Mouse (Mus musculus): Measurements from ENCODE around the gene Lmtk2. TPM values are rescaled to one million over a fixed set of nuclear protein-coding genes. Genes with fewer than 3 reads are reported as not detected.

Gene Lmtk2
- polyA plus RNA-seq, 1 experiment from 2014 or later = 5.3 TPM

DNA sequence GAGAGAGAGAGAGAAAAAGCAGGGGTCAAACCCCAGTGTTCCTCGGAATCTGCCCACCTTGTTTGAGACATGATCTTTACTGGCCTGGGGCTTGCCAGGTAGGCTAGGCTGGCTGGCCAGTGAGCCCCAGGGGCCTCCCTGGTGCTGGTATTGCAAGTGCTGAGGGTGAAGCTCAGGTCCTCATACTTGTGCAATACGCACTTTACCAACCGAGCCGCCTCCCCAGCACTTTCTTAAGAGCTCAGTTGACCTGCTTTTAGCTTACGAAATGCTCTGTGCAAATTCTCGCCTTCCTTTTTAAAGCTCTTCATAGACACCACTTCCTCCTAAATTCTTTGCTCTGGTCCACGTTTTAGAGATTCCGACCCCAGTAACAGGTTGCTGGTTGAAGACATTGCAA, 9.0 kb downstream of the Lmtk2 start:
- Histone ChIP-seq H3K9me3 (no peaks in the 10 kb centered on the region), H3K27me3 (no peaks in the 10 kb centered on the region), H3K36me3 (no peaks in the 10 kb centered on the region), H3K27ac (no peak overlapping the region), H3K4me1 (replicated peaks) (no peaks in the 10 kb centered on the region), H3K4me3 (replicated peaks) (no peak overlapping the region), H3K9ac (replicated peaks) (no peak overlapping the region), H3K4me2 (no peak overlapping the region)
- no peak for ATAC-seq (ENCODE audit: insufficient number of reproducible peaks, insufficient read depth, low FRiP score, low TSS enrichment, low read depth)
- WGBS = 92% methylated on average over 8 of the region's 8 CpGs

DNA sequence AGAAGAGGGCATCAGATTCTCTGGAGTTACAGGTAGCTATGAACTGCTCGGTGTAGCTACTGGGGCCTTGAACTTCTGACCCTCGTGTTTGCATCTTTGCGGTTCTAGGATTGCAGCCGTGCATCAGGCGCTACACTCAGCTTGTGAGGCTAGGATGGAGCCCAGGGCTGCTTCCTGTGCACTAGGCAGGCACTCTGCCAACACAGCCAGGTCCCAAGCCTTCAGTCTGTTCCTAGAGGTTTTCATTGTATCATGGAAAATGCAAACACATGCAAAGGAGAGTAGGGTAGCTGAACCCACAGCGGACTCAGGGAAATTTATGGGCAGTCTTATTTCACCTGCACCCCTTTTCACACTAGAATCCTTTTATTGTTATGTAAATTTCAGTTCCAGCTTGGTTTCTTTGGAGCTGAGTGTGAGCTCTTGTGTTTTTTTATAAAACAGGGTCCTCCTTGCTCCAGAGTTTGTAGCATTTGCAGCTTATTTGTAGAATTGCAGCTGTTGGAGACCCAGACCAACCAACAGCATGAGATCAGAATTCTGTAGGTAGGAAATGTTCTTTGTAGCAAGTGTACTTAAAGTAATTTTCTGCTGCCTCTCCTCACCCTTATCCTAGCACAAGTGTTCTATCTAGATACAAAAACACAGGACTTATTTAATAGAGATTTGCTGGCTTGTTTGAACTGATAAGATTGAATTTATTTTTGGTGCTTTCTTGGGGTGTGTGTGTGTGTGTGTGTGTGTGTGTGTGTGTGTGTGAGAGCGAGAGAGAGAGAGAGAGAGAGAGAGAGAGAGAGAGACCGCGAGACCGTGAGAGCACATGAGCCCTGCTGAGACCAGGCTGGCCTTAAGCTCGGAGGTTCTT, 12.6 kb downstream of the Lmtk2 start:
- H3K9me3 ChIP-seq = no peaks in the 10 kb centered on the region
- no peaks in the 10 kb centered on the region for H3K36me3 ChIP-seq
- H3K4me2 ChIP-seq = no peak overlapping the region
- no peaks in the 10 kb centered on the region for H3K4me1 ChIP-seq (replicated peaks)
- H3K4me3 ChIP-seq (replicated peaks) = no peak overlapping the region
- 71% methylated on average over 11 of the region's 11 CpGs for WGBS
- no peak for ATAC-seq (ENCODE audit: insufficient number of reproducible peaks, insufficient read depth, low FRiP score, low TSS enrichment, low read depth)
- no peak overlapping the region for H3K27ac ChIP-seq
- no peaks in the 10 kb centered on the region for H3K27me3 ChIP-seq
- H3K9ac ChIP-seq (replicated peaks) = no peak overlapping the region

DNA sequence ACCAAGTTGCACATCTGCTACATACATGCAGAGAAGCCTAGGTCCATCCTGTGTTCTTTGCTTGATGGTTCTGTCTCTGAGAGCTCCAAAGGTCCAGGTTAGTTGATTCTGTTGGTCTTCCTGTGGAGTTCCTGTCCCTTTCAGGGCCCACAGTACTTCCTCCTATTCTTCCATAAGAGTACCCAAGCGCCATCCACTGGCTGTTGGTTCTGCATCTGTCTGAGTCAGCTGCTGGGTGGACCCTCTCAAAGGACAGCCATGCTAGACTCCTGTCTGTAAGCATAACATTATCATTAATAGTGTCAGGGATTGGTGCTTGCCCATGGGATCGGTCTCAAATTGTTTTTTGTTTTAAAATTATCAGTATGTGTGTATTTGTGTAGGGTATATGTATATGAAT, 13.8 kb downstream of the Lmtk2 start:
- H3K27ac ChIP-seq = no peak overlapping the region
- H3K4me3 ChIP-seq (replicated peaks) = no peak overlapping the region
- H3K4me2 ChIP-seq = no peak overlapping the region
- no peaks in the 10 kb centered on the region for H3K36me3 ChIP-seq
- WGBS = 87% methylated on average over 2 of the region's 2 CpGs
- no peak overlapping the region for H3K9ac ChIP-seq (replicated peaks)
- no peaks in the 10 kb centered on the region for H3K4me1 ChIP-seq (replicated peaks)
- no peaks in the 10 kb centered on the region for H3K27me3 ChIP-seq
- no peak for ATAC-seq (ENCODE audit: insufficient number of reproducible peaks, insufficient read depth, low FRiP score, low TSS enrichment, low read depth)
- H3K9me3 ChIP-seq = no peaks in the 10 kb centered on the region

DNA sequence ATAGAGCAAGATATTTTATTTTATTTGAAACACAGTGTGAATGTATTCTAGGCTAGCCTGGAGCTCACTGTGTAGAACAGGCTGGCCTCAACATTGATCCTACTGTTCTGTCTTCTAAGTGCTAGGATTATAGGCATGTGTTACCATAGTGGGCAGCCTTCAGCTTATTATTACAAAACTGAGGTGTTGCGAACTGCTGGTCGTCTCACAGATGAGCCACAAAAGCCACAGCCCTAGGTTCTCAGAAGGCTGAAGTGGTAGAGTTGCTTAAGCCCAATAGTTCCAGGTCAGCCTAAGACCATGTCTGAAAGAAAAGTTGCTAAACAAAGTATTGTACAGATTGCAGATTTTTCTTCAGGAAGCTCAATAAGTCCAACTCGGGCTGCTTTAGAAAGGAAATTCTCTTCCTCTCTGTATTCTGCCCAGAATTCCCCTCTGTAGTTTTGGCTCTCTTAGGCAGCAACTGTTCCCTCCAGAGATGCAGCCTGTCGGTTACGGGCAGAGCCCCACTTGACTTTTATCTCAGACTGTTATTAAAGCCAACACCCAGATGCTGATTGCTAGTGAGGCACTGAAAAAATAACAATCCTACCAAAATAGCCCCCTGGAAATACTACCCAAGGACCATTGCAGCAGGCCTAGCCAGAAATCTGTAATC, 14.9 kb downstream of the Lmtk2 start:
- no peaks in the 10 kb centered on the region for H3K4me1 ChIP-seq (replicated peaks)
- H3K36me3 ChIP-seq = no peaks in the 10 kb centered on the region
- WGBS = 72% methylated on average over 5 of the region's 5 CpGs
- H3K9me3 ChIP-seq = no peaks in the 10 kb centered on the region
- H3K27ac ChIP-seq = no peak overlapping the region
- H3K4me2 ChIP-seq = no peak overlapping the region
- no peak overlapping the region for H3K4me3 ChIP-seq (replicated peaks)
- H3K9ac ChIP-seq (replicated peaks) = no peak overlapping the region
- no peak for ATAC-seq (ENCODE audit: insufficient number of reproducible peaks, insufficient read depth, low FRiP score, low TSS enrichment, low read depth)
- no peaks in the 10 kb centered on the region for H3K27me3 ChIP-seq

DNA sequence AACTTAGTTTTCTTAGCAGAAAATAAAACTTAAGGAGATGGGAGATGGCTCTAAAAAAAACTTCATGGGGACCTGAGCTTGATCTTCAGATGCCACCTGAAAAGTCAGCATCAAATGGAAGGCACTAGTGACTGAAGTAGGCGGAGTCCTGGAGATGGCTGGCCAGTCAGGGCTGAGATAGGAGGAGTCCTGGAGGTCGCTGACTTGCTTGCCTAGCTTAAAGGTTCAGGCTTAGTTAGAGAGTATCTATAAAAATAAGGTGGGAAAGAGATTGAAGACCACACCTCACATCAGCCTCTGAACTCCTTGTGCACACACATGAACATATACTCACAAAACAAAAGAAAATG, 15.4 kb downstream of the Lmtk2 start:
- H3K4me1 ChIP-seq (replicated peaks) = no peaks in the 10 kb centered on the region
- no peak overlapping the region for H3K27ac ChIP-seq
- no peak overlapping the region for H3K4me2 ChIP-seq
- no peak for ATAC-seq (ENCODE audit: insufficient number of reproducible peaks, insufficient read depth, low FRiP score, low TSS enrichment, low read depth)
- H3K27me3 ChIP-seq = no peaks in the 10 kb centered on the region
- no peak overlapping the region for H3K9ac ChIP-seq (replicated peaks)
- H3K4me3 ChIP-seq (replicated peaks) = no peak overlapping the region
- WGBS = 68% methylated on average over 2 of the region's 2 CpGs
- H3K36me3 ChIP-seq = no peaks in the 10 kb centered on the region
- no peaks in the 10 kb centered on the region for H3K9me3 ChIP-seq

DNA sequence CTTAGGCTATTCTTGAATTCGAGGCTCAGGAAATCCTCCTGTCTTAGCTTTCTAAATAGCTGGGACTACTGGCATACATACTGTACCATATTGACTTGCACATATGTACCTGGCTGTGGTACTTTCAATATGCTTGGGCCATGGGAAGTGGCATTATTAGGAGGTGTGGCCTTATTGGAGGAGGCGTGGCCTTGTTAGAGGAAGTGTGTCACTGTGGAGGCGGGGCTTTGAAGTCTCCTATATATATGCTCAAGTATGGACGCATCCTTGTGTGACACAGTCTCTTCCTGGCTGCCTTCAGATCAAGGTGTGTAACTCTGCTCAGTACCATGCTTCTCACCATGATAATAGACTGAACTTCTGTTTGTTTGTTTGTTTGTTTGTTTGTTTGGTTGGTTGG, 18.0 kb downstream of the Lmtk2 start:
- Histone ChIP-seq H3K4me2 (no peak overlapping the region), H3K4me3 (replicated peaks) (no peak overlapping the region), H3K9me3 (no peaks in the 10 kb centered on the region), H3K27ac (no peak overlapping the region), H3K36me3 (no peaks in the 10 kb centered on the region), H3K9ac (replicated peaks) (no peak overlapping the region), H3K4me1 (replicated peaks) (peaks cover 10% of the 10 kb centered on the region), H3K27me3 (no peaks in the 10 kb centered on the region)
- 95% methylated on average over 4 of the region's 4 CpGs for WGBS
- no peak for ATAC-seq (ENCODE audit: insufficient number of reproducible peaks, insufficient read depth, low FRiP score, low TSS enrichment, low read depth)

DNA sequence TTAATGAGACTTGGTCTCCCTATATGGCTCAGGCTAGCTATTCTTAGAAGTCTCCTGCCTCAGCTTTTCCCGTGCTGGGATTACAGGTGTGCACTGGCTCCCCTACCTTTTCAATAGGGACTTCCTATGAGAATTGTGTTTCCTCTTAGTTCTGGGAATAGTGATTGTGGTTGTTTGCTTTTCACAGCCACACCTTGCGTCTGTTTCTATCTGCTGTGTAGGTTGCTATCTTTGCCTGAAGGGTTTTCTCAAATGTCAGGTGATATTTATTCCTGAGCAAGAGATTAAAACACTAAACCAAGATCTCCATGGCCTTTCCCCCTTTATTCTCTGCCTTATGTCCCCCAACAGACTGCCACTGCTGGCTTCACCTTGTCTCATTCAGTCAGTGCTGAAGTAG, 19.1 kb downstream of the Lmtk2 start:
- Histone ChIP-seq H3K27ac (no peak overlapping the region), H3K4me1 (replicated peaks) (peaks cover 10% of the 10 kb centered on the region), H3K9me3 (no peaks in the 10 kb centered on the region), H3K4me3 (replicated peaks) (no peak overlapping the region), H3K9ac (replicated peaks) (no peak overlapping the region), H3K4me2 (no peak overlapping the region), H3K36me3 (no peaks in the 10 kb centered on the region), H3K27me3 (no peaks in the 10 kb centered on the region)
- ATAC-seq (ENCODE audit: insufficient number of reproducible peaks, insufficient read depth, low FRiP score, low TSS enrichment, low read depth) = no peak
- 85% methylated on average over 2 of the region's 2 CpGs for WGBS

DNA sequence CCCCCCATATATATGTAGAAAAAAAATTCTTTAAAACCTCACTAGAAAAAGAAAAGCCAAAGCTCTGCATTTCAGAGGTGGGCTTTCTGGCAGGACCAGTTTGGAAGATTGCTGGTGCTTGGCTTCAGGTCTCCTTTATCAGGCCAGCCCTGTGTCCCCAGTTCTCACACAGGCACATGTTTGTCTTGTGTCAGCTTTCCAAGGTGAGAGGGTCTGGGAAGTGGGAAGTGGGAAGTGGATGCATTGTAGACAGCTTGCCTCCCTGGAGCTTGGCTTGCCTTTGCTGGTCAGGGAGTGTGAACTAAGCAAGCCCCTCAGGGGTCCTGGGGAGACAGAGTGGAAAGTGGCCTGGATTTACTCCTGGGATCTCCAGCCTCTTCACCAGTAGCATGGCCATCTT, 21.3 kb downstream of the Lmtk2 start:
- no peak for ATAC-seq (ENCODE audit: insufficient number of reproducible peaks, insufficient read depth, low FRiP score, low TSS enrichment, low read depth)
- H3K9me3 ChIP-seq = no peaks in the 10 kb centered on the region
- H3K9ac ChIP-seq (replicated peaks) = no peak overlapping the region
- peaks cover 18% of the 10 kb centered on the region for H3K4me1 ChIP-seq (replicated peaks)
- no peak overlapping the region for H3K4me2 ChIP-seq
- no peaks in the 10 kb centered on the region for H3K36me3 ChIP-seq
- no peak overlapping the region for H3K4me3 ChIP-seq (replicated peaks)
- no peaks in the 10 kb centered on the region for H3K27me3 ChIP-seq
- H3K27ac ChIP-seq = peak overlapping the region; percentile 4; the same call in 1 of the 2 replicates

DNA sequence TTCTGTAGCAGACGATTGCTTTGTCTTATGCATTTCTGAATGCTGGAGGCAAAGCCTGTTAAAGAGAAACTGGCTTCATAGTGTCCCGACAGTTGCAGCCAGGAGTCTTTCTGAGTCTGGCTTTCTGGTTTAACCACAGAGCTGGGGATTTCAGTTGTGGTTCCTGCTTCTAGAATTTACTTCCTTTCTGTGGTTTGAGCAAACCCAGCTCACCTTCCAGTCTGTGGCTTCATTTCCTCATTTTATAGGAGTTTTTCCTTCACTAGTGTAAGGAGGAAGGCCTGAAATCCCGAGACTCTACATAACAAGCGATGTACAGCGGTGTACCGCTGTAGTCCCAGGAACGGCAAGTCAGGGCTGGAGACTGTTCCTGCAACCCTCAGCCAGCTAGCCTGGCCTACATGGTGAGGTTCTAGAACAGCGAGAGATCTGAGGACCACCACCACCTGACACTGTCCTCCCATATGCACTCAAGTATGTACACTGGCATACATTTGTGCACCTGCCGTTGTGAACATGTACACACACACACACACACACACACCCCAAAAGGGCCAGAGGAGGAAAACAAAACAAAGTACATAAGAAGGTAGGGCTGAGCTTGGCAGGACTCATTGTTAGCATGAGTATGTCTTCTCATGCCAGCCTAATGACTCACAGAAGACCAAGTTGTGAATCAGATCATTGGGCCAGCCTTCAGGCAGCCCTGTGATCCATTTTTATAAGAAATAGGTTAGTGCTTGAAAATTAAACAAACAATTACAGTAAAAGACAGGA, 25.9 kb downstream of the Lmtk2 start:
- no peak for ATAC-seq (ENCODE audit: insufficient number of reproducible peaks, insufficient read depth, low FRiP score, low TSS enrichment, low read depth)
- no peak overlapping the region for H3K4me3 ChIP-seq (replicated peaks)
- H3K27me3 ChIP-seq = no peaks in the 10 kb centered on the region
- no peak overlapping the region for H3K4me2 ChIP-seq
- 86% methylated on average over 9 of the region's 9 CpGs for WGBS
- no peaks in the 10 kb centered on the region for H3K9me3 ChIP-seq
- H3K9ac ChIP-seq (replicated peaks) = no peak overlapping the region
- peaks cover 12% of the 10 kb centered on the region; the same call in 1 of the 2 replicates for H3K36me3 ChIP-seq
- peaks cover 12% of the 10 kb centered on the region for H3K4me1 ChIP-seq (replicated peaks)
- no peak overlapping the region for H3K27ac ChIP-seq

DNA sequence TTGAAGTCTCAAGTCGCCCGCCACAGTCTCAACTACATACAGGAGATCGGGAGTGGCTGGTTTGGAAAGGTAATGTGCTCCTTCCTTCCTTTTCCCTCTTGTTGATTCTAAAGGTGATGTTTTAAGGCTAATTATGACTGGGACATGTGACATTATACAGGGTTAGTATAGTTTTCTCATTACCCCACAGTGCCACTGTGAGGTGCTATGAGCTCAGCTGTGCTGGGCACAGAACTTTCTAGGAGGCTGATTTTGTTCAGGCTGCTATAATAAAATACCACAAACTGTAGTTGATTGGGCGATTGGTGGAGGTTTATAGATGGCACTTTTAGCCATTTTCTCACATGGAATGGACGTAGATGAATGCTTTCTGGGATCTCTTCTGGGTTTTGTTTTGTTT, 43.3 kb downstream of the Lmtk2 start:
- no peak overlapping the region for H3K4me3 ChIP-seq (replicated peaks)
- H3K27ac ChIP-seq = no peak overlapping the region
- WGBS = 93% methylated on average over 5 of the region's 5 CpGs
- H3K27me3 ChIP-seq = no peaks in the 10 kb centered on the region
- no peak overlapping the region for H3K4me2 ChIP-seq
- ATAC-seq (ENCODE audit: insufficient number of reproducible peaks, insufficient read depth, low FRiP score, low TSS enrichment, low read depth) = no peak
- H3K4me1 ChIP-seq (replicated peaks) = no peaks in the 10 kb centered on the region
- H3K36me3 ChIP-seq = peaks cover 47% of the 10 kb centered on the region
- no peaks in the 10 kb centered on the region for H3K9me3 ChIP-seq
- H3K9ac ChIP-seq (replicated peaks) = no peak overlapping the region

DNA sequence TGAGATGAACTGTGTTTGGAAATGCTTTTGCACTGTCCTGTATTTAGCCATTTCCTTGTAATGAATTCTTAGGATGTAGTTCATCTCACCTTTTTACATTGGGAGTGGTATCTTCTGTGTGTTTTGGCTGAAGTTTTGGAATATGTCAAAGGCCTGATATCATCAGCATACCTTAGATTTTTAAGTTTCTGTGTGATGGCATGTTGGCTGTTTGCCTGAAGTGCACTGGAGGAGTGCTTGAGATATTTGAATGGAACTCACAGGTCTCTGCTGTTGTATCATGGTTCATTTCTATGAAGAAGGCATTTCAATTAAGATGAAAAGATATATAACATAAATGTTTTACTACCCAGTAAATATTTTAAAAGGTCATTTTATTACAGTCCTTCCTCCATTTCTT, 46.7 kb downstream of the Lmtk2 start:
- Histone ChIP-seq H3K4me3 (replicated peaks) (no peak overlapping the region), H3K27ac (no peak overlapping the region), H3K9me3 (no peaks in the 10 kb centered on the region), H3K27me3 (no peaks in the 10 kb centered on the region), H3K4me1 (replicated peaks) (no peaks in the 10 kb centered on the region), H3K4me2 (no peak overlapping the region), H3K9ac (replicated peaks) (no peak overlapping the region), H3K36me3 (peaks cover 51% of the 10 kb centered on the region)
- no peak for ATAC-seq (ENCODE audit: insufficient number of reproducible peaks, insufficient read depth, low FRiP score, low TSS enrichment, low read depth)
